Mouse (Mus musculus): Measurements from ENCODE around the gene Creb5. TPM values are rescaled to one million over a fixed set of nuclear protein-coding genes. Genes with fewer than 3 reads are reported as not detected.

The Creb5 gene
- polyA plus RNA-seq, 1 experiment from 2014 or later: 9.5 TPM

DNA sequence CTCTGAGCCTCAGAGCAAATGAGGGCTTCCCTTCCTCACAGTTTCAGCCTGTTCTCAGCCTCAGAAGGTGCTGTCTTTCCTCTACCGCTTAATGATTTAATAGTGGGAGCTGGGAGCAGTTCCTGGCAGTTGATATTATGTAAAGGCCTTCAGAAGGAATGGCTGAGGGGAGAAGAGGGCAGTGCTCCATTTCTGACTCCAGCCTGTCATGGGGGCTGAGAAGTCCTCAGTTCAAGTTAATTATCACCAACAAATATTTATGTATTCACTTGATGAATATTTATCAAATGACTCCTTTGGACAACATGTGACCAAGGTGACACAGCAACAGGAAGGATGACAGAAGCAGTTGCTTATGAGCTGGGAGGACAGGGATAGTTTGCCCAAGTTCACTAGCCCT lies 214.2 kb downstream of the Creb5 start:
- H3K9ac ChIP-seq: no peak overlapping the region
- WGBS: 87% methylated on average over 1 of the region's 1 CpGs
- no peak overlapping the region for H3K4me3 ChIP-seq (replicated peaks)
- no peaks in the 10 kb centered on the region for H3K27me3 ChIP-seq (replicated peaks)
- H3K36me3 ChIP-seq: no peaks in the 10 kb centered on the region
- H3K4me2 ChIP-seq: no peak overlapping the region
- H3K27ac ChIP-seq: no peak overlapping the region
- 0 out of 2 replicates have a peak, but pooled peaks cover 6% of the 10 kb centered on the region for H3K4me1 ChIP-seq
- no peaks in the 10 kb centered on the region for H3K9me3 ChIP-seq
- no peak for ATAC-seq (ENCODE audit: insufficient read depth, low FRiP score, low read depth)

DNA sequence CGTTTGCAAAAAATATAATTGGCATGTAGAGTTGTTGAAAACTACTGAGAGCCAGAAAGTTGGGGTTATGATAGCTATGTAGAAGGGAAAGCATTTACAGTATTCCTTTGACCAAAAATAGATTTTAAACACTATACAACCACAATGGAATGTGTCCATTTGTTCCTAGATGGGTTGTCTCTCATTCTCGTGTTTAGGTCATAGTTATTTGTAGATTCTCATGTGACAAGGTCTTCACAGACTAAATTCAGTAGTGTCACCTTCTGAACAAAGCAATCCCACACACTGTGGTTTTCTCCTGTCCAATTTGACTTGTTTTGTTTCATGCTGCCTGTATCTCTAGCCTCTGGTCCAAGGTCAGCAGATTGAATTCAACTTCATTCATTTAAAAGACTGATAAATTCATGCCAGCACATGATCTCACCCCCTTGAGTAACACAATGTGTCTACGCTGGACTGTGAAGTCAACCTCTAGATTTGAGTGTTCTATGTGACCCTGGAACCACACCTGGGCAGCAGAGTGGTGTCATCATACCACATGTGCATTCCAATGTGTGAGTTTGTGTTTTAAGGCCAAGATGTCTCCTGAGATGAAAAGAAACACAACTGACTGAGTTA lies 220.0 kb downstream of the Creb5 start:
- ATAC-seq (ENCODE audit: insufficient read depth, low FRiP score, low read depth): no peak
- H3K27ac ChIP-seq: no peak overlapping the region
- WGBS: 68% methylated on average over 3 of the region's 3 CpGs
- no peak overlapping the region for H3K9ac ChIP-seq
- no peak overlapping the region for H3K4me3 ChIP-seq (replicated peaks)
- no peaks in the 10 kb centered on the region for H3K27me3 ChIP-seq (replicated peaks)
- H3K9me3 ChIP-seq: no peaks in the 10 kb centered on the region
- no peaks in the 10 kb centered on the region for H3K36me3 ChIP-seq
- H3K4me1 ChIP-seq: no peaks in the 10 kb centered on the region
- no peak overlapping the region for H3K4me2 ChIP-seq

DNA sequence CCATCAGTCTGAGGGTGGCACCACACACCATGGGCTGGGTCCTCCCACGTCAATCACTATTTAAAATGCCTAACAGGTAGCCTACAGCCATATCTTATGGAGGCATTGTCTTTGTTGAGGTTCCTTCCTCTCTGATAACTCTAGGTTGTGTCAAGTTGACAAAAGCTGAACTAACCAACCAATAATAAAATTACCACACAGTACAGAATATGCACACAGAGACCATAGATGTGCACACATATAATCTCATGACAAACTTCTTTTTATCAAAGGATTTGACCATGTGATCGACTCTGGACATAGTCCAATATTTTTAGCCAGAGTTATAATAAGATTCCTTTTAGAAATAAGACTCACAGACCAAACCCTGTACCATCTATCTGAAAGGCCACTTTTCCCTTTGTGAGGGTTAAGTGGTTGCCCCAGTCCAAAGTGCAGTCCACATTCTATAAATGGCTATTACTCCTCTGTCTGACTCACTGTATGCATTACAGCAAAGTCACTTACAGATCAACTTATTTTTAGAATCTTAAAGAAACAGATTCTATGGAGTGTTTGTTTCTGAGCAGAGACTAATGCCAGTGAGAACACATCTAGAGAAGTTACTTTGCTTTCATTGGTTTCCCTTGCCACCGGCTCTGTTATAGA lies 221.9 kb downstream of the Creb5 start:
- Histone ChIP-seq H3K4me2 (no peak overlapping the region), H3K4me3 (replicated peaks) (no peak overlapping the region), H3K9ac (no peak overlapping the region), H3K4me1 (no peaks in the 10 kb centered on the region), H3K9me3 (no peaks in the 10 kb centered on the region), H3K27ac (no peak overlapping the region), H3K36me3 (no peaks in the 10 kb centered on the region), H3K27me3 (replicated peaks) (no peaks in the 10 kb centered on the region)
- ATAC-seq (ENCODE audit: insufficient read depth, low FRiP score, low read depth): 0 out of 2 replicates have a peak, but pooled peaks have one; percentile 50
- 76% methylated on average over 3 of the region's 3 CpGs for WGBS

DNA sequence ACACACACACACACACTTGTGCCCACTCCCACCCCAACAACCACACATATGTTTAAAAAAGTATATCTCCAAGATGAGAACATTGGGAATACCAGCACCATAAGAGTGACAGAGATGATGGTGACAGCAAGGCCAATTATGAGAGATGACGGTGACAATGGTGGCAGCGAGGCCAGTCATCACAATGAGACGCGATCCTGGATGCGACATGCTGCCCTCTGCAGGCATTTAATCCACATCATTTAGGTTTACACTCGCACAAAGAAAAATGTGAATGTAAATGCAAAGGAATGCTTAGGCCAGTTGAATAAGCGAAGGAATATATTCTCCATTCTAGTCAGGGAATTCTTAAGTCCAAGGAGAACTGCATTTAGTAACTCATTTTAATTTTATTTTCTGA lies 222.9 kb downstream of the Creb5 start:
- Histone ChIP-seq H3K4me3 (replicated peaks) (no peak overlapping the region), H3K4me1 (no peaks in the 10 kb centered on the region), H3K9me3 (no peaks in the 10 kb centered on the region), H3K27me3 (replicated peaks) (no peaks in the 10 kb centered on the region), H3K4me2 (no peak overlapping the region), H3K9ac (no peak overlapping the region), H3K36me3 (no peaks in the 10 kb centered on the region), H3K27ac (no peak overlapping the region)
- 60% methylated on average over 7 of the region's 7 CpGs for WGBS
- no peak for ATAC-seq (ENCODE audit: insufficient read depth, low FRiP score, low read depth)

DNA sequence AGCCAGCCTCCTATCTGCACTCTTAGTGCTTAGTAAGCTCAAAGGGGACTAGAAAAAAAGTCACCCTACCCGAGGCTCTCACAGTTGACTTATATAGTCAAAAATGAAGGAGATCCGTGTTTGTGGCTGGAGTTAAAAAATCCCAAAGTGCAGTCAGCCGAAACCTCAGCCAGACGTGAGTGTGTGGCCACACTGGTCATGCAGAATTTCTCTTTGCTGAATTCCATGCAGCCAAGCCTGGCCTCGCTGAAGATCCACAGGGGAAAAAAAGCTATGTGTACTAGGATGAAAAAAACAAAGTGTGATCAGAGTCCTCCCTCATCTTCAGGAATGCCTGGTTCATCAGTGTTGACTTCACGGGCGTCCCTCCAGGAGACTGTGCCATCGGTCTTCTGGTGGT lies 225.2 kb downstream of the Creb5 start:
- 81% methylated on average over 8 of the region's 8 CpGs for WGBS
- no peaks in the 10 kb centered on the region for H3K9me3 ChIP-seq
- H3K4me1 ChIP-seq: no peaks in the 10 kb centered on the region
- H3K36me3 ChIP-seq: no peaks in the 10 kb centered on the region
- H3K27ac ChIP-seq: no peak overlapping the region
- no peak overlapping the region for H3K9ac ChIP-seq
- H3K4me2 ChIP-seq: no peak overlapping the region
- H3K4me3 ChIP-seq (replicated peaks): no peak overlapping the region
- no peaks in the 10 kb centered on the region for H3K27me3 ChIP-seq (replicated peaks)
- no peak for ATAC-seq (ENCODE audit: insufficient read depth, low FRiP score, low read depth)

DNA sequence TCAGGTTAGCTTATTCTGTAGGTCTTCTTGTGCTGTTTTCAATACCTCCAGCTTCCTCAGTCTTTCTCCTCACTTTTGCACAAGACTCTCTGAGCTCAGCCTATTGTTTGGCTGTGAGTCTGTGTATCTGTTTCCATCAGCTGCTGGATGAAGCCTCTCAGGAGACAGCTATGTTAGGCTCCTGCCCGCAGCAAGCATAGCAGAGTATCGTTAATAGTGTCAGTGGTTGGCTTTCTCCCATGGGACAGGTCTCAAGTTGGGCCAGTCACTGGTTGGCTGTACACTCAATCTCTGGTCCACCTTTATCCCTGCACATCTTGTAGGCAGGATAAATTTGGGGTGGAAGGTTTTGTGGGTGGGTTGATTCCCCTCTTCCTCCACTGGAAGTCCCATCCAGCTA lies 226.3 kb downstream of the Creb5 start:
- Histone ChIP-seq H3K27me3 (replicated peaks) (no peaks in the 10 kb centered on the region), H3K4me3 (replicated peaks) (no peak overlapping the region), H3K36me3 (no peaks in the 10 kb centered on the region), H3K4me2 (no peak overlapping the region), H3K9me3 (no peaks in the 10 kb centered on the region), H3K27ac (no peak overlapping the region), H3K4me1 (no peaks in the 10 kb centered on the region), H3K9ac (no peak overlapping the region)
- no peak for ATAC-seq (ENCODE audit: insufficient read depth, low FRiP score, low read depth)
- WGBS: 83% methylated on average over 2 of the region's 2 CpGs

DNA sequence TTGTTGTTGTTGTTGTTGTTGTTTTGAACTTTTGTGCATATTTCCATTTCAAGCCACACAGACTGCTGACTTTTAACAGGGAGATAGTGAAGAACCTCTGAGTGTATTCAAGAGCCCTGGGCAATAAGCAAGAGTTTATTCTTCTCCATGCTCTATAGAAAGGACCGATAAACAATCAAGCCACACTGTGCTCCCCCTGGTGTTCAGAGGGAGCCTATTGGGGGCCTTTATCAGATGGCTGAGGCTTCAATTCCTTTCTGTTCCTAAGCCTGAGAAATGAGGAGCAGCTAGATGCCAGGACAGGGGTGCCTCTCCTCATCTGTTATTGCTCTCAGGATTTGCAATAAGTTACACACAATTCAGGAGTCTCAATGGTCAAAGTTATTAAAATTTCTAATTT lies 227.8 kb downstream of the Creb5 start:
- no peak for ATAC-seq (ENCODE audit: insufficient read depth, low FRiP score, low read depth)
- WGBS: 58% methylated on average over 1 of the region's 1 CpGs

DNA sequence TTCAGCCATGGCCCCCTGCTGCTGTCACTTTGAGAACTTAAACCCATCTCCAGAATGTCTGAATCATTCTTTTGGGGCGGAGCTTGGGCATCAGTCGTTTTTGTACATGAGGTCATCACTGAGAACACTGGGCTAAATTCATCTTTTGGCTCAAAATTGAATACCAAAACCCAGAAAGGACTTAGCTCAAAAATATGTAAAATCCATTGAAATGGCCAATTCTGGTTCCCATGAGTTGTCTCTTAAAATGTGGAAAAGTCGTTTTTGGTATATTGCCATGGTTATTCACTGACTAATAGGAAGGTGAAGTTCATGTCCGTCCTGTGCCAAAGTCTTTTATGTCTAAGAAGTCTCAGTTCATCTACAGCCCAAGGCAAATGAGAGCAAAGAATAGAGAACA lies 228.5 kb downstream of the Creb5 start:
- ATAC-seq (ENCODE audit: insufficient read depth, low FRiP score, low read depth): no peak
- H3K4me2 ChIP-seq: no peak overlapping the region
- no peak overlapping the region for H3K4me3 ChIP-seq (replicated peaks)
- no peaks in the 10 kb centered on the region for H3K9me3 ChIP-seq
- 71% methylated on average over 4 of the region's 4 CpGs for WGBS
- H3K27me3 ChIP-seq (replicated peaks): no peaks in the 10 kb centered on the region
- H3K27ac ChIP-seq: no peak overlapping the region
- no peak overlapping the region for H3K9ac ChIP-seq
- no peaks in the 10 kb centered on the region for H3K4me1 ChIP-seq
- no peaks in the 10 kb centered on the region for H3K36me3 ChIP-seq

More for the DNA sequence above, 227.8 kb downstream of the Creb5 start:
- H3K4me3 ChIP-seq (replicated peaks): no peak overlapping the region
- H3K27ac ChIP-seq: no peak overlapping the region
- H3K36me3 ChIP-seq: no peaks in the 10 kb centered on the region
- H3K9me3 ChIP-seq: no peaks in the 10 kb centered on the region
- H3K4me2 ChIP-seq: no peak overlapping the region
- no peaks in the 10 kb centered on the region for H3K27me3 ChIP-seq (replicated peaks)
- H3K9ac ChIP-seq: no peak overlapping the region
- no peaks in the 10 kb centered on the region for H3K4me1 ChIP-seq

DNA sequence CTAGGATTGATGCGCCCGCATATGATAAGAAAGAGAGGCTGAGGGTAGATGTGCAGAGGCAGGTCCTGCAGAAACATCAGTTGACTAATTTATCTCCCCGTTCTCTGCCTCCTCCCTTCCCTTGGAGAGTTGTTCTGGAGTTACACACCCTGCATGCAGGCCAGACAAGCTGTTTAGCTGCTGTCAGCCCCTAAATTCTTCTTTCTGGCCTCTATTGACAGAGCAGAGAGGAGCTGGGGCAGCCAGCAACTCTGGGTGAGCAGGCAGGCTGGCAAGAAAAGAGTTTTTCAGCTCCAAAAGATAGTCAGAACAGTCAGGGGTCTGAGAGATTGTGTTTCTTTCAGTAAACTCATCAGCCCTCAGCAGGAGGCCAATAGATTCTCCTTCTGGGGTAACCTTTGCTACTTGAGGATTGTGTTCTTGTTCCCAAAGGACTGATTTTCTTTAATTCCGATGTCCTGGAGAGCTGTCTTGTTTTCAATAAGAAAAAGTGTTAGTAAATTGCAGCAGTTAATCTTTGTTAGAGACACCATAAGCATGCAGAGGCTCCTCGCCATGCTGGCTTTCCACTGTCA lies 230.4 kb downstream of the Creb5 start:
- Histone ChIP-seq H3K36me3 (no peaks in the 10 kb centered on the region), H3K9ac (no peak overlapping the region), H3K9me3 (no peaks in the 10 kb centered on the region), H3K4me3 (replicated peaks) (no peak overlapping the region), H3K4me2 (no peak overlapping the region), H3K27ac (no peak overlapping the region), H3K4me1 (no peaks in the 10 kb centered on the region), H3K27me3 (replicated peaks) (no peaks in the 10 kb centered on the region)
- WGBS: 66% methylated on average over 5 of the region's 5 CpGs
- no peak for ATAC-seq (ENCODE audit: insufficient read depth, low FRiP score, low read depth)

DNA sequence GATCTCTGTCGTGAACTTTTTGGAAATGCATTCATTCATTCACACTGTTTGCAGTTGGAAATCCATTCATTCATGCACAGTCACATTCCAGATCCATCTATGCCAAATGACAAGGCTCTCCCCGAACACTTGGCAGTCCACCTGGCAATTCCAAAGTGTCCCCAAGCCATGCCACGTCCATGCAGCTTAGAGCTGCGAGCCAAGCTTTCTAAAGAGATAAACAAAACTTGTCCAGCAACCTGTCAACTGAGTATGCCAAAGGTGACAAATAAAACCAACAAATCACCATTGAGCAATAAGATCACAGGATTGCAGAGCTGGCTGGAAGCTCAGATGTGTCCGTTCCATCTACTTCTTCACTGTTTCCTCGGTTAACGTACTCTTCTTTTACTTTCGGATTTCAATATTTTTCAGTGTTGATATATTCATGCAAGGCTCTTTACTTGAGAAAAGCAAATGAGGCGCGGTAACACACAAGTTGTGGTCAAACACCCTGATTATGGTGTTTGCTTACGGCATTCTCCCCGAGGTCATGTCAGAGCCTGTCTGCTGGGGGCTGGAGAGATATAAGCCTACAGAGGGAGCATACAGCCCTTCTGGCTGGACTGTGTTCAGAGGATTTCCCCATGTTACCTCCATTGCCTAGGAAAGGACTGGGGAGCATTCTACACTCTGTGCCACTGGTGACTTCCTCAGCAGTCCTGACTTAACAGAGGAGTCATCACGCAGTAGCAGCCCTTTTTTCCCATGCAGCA lies 236.8 kb downstream of the Creb5 start:
- no peak for ATAC-seq (ENCODE audit: insufficient read depth, low FRiP score, low read depth)
- 64% methylated on average over 13 of the region's 13 CpGs for WGBS

DNA sequence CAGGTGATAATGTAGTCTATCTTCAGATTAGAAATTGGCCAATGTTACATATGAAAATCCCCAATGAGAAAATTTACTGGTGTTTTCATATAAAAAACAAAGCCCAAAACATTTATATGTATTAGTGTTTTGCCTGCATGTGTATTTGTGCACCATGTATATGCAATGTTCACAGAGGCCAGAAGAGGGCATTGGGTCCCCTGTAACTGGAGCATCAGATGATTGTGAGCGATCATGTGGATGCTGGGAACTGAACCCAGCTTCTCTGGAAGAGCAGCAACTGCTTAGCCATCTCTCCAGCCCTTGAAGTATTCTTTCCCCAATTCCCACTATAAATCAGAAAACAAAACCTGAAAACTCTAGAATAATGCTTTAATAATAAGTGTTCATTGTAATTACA lies 239.4 kb downstream of the Creb5 start:
- H3K9me3 ChIP-seq: no peaks in the 10 kb centered on the region
- H3K4me1 ChIP-seq: no peaks in the 10 kb centered on the region
- no peak overlapping the region for H3K9ac ChIP-seq
- no peak overlapping the region for H3K27ac ChIP-seq
- 90% methylated on average over 1 of the region's 1 CpGs for WGBS
- H3K36me3 ChIP-seq: no peaks in the 10 kb centered on the region
- H3K27me3 ChIP-seq (replicated peaks): no peaks in the 10 kb centered on the region
- no peak for ATAC-seq (ENCODE audit: insufficient read depth, low FRiP score, low read depth)
- no peak overlapping the region for H3K4me3 ChIP-seq (replicated peaks)
- H3K4me2 ChIP-seq: no peak overlapping the region

More for the DNA sequence above, 236.8 kb downstream of the Creb5 start:
- Histone ChIP-seq H3K27me3 (replicated peaks) (no peaks in the 10 kb centered on the region), H3K4me3 (replicated peaks) (no peak overlapping the region), H3K4me2 (peak overlapping the region; percentile 32), H3K36me3 (no peaks in the 10 kb centered on the region), H3K27ac (no peak overlapping the region), H3K9me3 (no peaks in the 10 kb centered on the region), H3K9ac (no peak overlapping the region), H3K4me1 (no peaks in the 10 kb centered on the region)

DNA sequence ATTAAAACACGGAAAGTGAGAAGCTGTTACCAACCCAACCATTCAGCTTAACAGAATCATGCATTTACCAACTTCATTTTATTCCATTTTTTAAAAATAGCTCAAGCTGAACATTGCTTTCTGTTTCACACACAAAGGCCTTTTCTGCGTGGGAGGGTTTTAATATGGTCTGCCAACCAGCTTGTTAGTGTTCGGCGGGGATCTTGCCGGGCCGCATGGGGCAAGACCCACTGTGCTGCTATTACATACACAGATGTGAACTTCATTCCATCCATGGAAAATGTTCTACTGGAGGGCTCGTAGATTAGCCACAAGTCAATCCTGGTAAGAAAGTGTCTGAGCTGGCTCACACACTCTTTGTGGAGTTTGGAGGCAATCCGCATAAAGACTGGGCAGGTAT lies 243.7 kb downstream of the Creb5 start:
- Histone ChIP-seq H3K4me2 (no peak overlapping the region), H3K4me3 (replicated peaks) (no peak overlapping the region), H3K27me3 (replicated peaks) (no peaks in the 10 kb centered on the region), H3K9ac (no peak overlapping the region), H3K36me3 (no peaks in the 10 kb centered on the region), H3K4me1 (no peaks in the 10 kb centered on the region), H3K9me3 (no peaks in the 10 kb centered on the region), H3K27ac (no peak overlapping the region)
- WGBS: 81% methylated on average over 8 of the region's 8 CpGs
- ATAC-seq (ENCODE audit: insufficient read depth, low FRiP score, low read depth): no peak

All from stomach, embryonic 15.5 days (tissue).